Mouse (Mus musculus): Measurements from ENCODE around the gene Atr. TPM values are rescaled to one million over a fixed set of nuclear protein-coding genes. Genes with fewer than 3 reads are reported as not detected.
A peak's percentile ranks its signal among the peaks of the same experiment; 100 is the strongest.
"Not testable (repeated sequence)": the region's sequence is repeated elsewhere in the genome, so short reads cannot be mapped to it uniquely, and the experiment has no call there.

Atr gene
- polyA plus RNA-seq, 1 experiment from 2014 or later: 4.4 TPM

DNA sequence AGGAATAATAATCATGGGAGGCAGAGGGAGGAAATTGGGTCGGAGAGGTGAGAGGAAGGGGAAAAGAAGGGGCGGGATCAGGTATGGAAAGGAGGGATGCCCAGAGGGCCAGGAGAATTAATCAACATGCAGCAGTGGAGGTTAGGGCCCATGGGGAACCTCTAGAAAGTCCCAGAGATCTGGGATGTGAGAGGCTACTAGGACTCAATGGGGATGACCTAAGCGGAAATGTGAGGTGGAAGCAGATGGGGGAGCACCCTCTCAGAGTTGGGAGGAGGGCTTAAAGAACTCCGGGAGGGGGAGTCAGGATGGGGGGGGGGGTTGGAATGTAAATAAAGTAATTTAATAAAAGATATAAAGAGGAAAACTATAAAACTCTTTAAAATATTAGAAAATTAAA lies 96.3 kb downstream of the Atr start:
- no peak overlapping the region for H3K9ac ChIP-seq (ENCODE audit: low read length)
- TF ChIP-seq EP300 (optimal IDR thresholded peaks at IDR 0.05) (no peak), CTCF (IDR thresholded peaks at IDR 0.05; ENCODE audit: low read depth) (no peak)
- DNase-seq (ENCODE audit: low spot score): no peak

GRCm38 (mm10) chr9:95954226-95954584 lies 96.8 kb downstream of the Atr start:
- Histone ChIP-seq H3K9ac (ENCODE audit: low read length) (peak overlapping the region; percentile 99), H3K4me2 (replicated peaks; ENCODE audit: low read depth) (peak overlapping the region; percentile 75), H3K27ac (replicated peaks) (peak overlapping the region; percentile 97), H3K4me1 (replicated peaks; ENCODE audit: control insufficient read depth, insufficient read depth) (no peaks in the 10 kb centered on the region), H3K27me3 (ENCODE audit: control insufficient read depth, insufficient read depth, low read length) (no peaks in the 10 kb centered on the region), H3K4me3 (ENCODE audit: low read depth, low read length) (peak overlapping the region; percentile 96), H3K9me3 (ENCODE audit: control insufficient read depth, low read length) (no peaks in the 10 kb centered on the region), H3K36me3 (ENCODE audit: control insufficient read depth, insufficient read depth, low read length) (no peaks in the 10 kb centered on the region)
- DNase-seq (ENCODE audit: low spot score) (no peak), ATAC-seq (ENCODE audit: low FRiP score, low TSS enrichment) (peak; percentile 19)
- WGBS: 0% methylated on average over 7 of the region's 7 CpGs
- TF ChIP-seq CTCF (IDR thresholded peaks at IDR 0.05; ENCODE audit: low read depth) (no peak), EP300 (optimal IDR thresholded peaks at IDR 0.05) (no peak)

More for the DNA sequence above, 96.3 kb downstream of the Atr start:
- no peak for ATAC-seq (ENCODE audit: low FRiP score, low TSS enrichment)
- H3K27me3 ChIP-seq (ENCODE audit: control insufficient read depth, insufficient read depth, low read length): no peaks in the 10 kb centered on the region
- WGBS: 72% methylated on average over 4 of the region's 4 CpGs
- H3K4me2 ChIP-seq (replicated peaks; ENCODE audit: low read depth): peak overlapping the region; percentile 75
- no peaks in the 10 kb centered on the region for H3K36me3 ChIP-seq (ENCODE audit: control insufficient read depth, insufficient read depth, low read length)
- H3K4me3 ChIP-seq (ENCODE audit: low read depth, low read length): peak overlapping the region; percentile 96
- H3K27ac ChIP-seq (replicated peaks): no peak overlapping the region
- H3K9me3 ChIP-seq (ENCODE audit: control insufficient read depth, low read length): no peaks in the 10 kb centered on the region
- H3K4me1 ChIP-seq (replicated peaks; ENCODE audit: control insufficient read depth, insufficient read depth): no peaks in the 10 kb centered on the region

DNA sequence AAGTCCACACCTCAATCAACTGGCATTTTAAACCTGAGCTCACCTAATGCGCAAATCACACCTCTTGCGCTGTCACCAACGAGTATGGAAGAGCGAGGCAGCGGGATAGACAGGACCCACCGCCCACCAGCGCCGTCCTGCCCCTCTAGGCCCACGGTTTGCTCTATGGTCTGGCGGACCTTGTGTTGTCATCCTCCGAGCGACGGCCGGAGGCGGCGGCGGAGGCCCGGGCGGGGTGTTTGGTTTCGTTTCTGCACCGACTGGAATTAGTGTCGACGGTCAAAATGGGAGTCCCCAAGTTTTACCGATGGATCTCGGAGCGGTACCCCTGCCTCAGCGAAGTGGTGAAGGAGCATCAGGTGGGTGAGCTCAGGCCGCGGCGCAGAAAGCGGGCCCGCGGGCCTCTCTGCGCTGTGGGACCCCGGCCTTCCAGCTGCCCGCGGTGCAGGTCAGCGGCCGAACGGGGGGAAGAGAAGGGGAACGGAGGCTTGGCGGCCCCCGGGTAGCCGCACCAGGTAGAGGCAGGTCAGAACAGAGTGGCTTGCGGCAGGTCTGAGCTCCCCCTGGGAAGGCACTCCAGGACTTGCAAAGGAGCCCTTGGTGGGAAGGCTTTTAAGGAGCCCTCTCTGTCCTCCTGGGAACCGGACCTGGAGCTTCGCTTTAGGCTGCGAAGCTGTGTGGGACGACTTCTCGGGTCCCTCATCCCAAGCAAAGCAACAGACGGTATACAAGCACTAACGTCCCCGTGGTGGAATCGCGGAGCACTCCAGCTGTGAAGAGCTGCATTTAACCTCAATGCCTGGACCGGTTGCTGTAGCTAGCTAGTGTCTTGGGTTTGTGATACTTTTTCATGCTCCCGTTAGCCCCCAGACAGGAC lies 97.4 kb downstream of the Atr start, which contains the start of gene Xrn1:
TSS of gene Xrn1 (plus strand) at position 176 of the 877 bp plus-strand sequence.
- TF ChIP-seq EP300 (optimal IDR thresholded peaks at IDR 0.05) (no peak), CTCF (IDR thresholded peaks at IDR 0.05; ENCODE audit: low read depth) (no peak)
- H3K27me3 ChIP-seq (ENCODE audit: control insufficient read depth, insufficient read depth, low read length): no peaks in the 10 kb centered on the region
- no peaks in the 10 kb centered on the region for H3K4me1 ChIP-seq (replicated peaks; ENCODE audit: control insufficient read depth, insufficient read depth)
- peak within 1 kb of the TSS; percentile 75 for H3K4me2 ChIP-seq (replicated peaks; ENCODE audit: low read depth)
- H3K27ac ChIP-seq (replicated peaks): peak within 1 kb of the TSS; percentile 97
- peak; percentile 95 for DNase-seq (ENCODE audit: low spot score)
- H3K9ac ChIP-seq (ENCODE audit: low read length): peak within 1 kb of the TSS; percentile 99
- 0% methylated on average over 57 of the region's 57 CpGs for WGBS
- no peaks in the 10 kb centered on the region for H3K9me3 ChIP-seq (ENCODE audit: control insufficient read depth, low read length)
- ATAC-seq (ENCODE audit: low FRiP score, low TSS enrichment): peak; percentile 100
- H3K4me3 ChIP-seq (ENCODE audit: low read depth, low read length): peak within 1 kb of the TSS; percentile 96
- H3K36me3 ChIP-seq (ENCODE audit: control insufficient read depth, insufficient read depth, low read length): no peaks in the 10 kb centered on the region

GRCm38 (mm10) chr9:95957611-95958010 lies 100.2 kb downstream of the Atr start:
- DNase-seq (ENCODE audit: low spot score): no peak
- H3K4me1 ChIP-seq (replicated peaks; ENCODE audit: control insufficient read depth, insufficient read depth): no peaks in the 10 kb centered on the region
- H3K36me3 ChIP-seq (ENCODE audit: control insufficient read depth, insufficient read depth, low read length): no peaks in the 10 kb centered on the region
- no peak overlapping the region for H3K4me3 ChIP-seq (ENCODE audit: low read depth, low read length)
- no peaks in the 10 kb centered on the region for H3K9me3 ChIP-seq (ENCODE audit: control insufficient read depth, low read length)
- H3K9ac ChIP-seq (ENCODE audit: low read length): no peak overlapping the region
- no peak overlapping the region for H3K4me2 ChIP-seq (replicated peaks; ENCODE audit: low read depth)
- TF ChIP-seq EP300 (optimal IDR thresholded peaks at IDR 0.05) (no peak), CTCF (IDR thresholded peaks at IDR 0.05; ENCODE audit: low read depth) (no peak)
- no peak for ATAC-seq (ENCODE audit: low FRiP score, low TSS enrichment)
- WGBS: 87% methylated on average over 2 of the region's 2 CpGs
- no peak overlapping the region for H3K27ac ChIP-seq (replicated peaks)
- no peaks in the 10 kb centered on the region for H3K27me3 ChIP-seq (ENCODE audit: control insufficient read depth, insufficient read depth, low read length)

GRCm38 (mm10) chr9:95958041-95958730 lies 100.8 kb downstream of the Atr start:
- DNase-seq (ENCODE audit: low spot score) (no peak), ATAC-seq (ENCODE audit: low FRiP score, low TSS enrichment) (no peak)
- H3K9me3 ChIP-seq (ENCODE audit: control insufficient read depth, low read length): no peaks in the 10 kb centered on the region
- WGBS: 90% methylated on average over 7 of the region's 7 CpGs
- no peak for TF ChIP-seq EP300 (optimal IDR thresholded peaks at IDR 0.05)
- TF ChIP-seq CTCF (IDR thresholded peaks at IDR 0.05; ENCODE audit: low read depth): no peak
- no peak overlapping the region for H3K9ac ChIP-seq (ENCODE audit: low read length)
- no peak overlapping the region for H3K27ac ChIP-seq (replicated peaks)
- H3K4me2 ChIP-seq (replicated peaks; ENCODE audit: low read depth): no peak overlapping the region
- no peaks in the 10 kb centered on the region for H3K36me3 ChIP-seq (ENCODE audit: control insufficient read depth, insufficient read depth, low read length)
- no peak overlapping the region for H3K4me3 ChIP-seq (ENCODE audit: low read depth, low read length)
- H3K4me1 ChIP-seq (replicated peaks; ENCODE audit: control insufficient read depth, insufficient read depth): no peaks in the 10 kb centered on the region
- no peaks in the 10 kb centered on the region for H3K27me3 ChIP-seq (ENCODE audit: control insufficient read depth, insufficient read depth, low read length)

- not testable (repeated sequence) for H3K27me3 ChIP-seq (ENCODE audit: control insufficient read depth, insufficient read depth, low read length); H3K9me3 ChIP-seq (ENCODE audit: control insufficient read depth, low read length); H3K27ac ChIP-seq (replicated peaks); H3K4me2 ChIP-seq (replicated peaks; ENCODE audit: low read depth); H3K9ac ChIP-seq (ENCODE audit: low read length); H3K4me3 ChIP-seq (ENCODE audit: low read depth, low read length); ATAC-seq (ENCODE audit: low FRiP score, low TSS enrichment); H3K4me1 ChIP-seq (replicated peaks; ENCODE audit: control insufficient read depth, insufficient read depth); DNase-seq (ENCODE audit: low spot score); H3K36me3 ChIP-seq (ENCODE audit: control insufficient read depth, insufficient read depth, low read length)
- 79% methylated on average over 2 of the region's 2 CpGs for WGBS
Observed at GRCm38 (mm10) chr9:95958731-95959105, 101.3 kb downstream of the Atr start.
